Mouse (Mus musculus) limb, embryonic 14.5 days (tissue): ENCODE data around the gene Rpl9. TPM values are rescaled to one million over a fixed set of nuclear protein-coding genes. Genes with fewer than 3 reads are reported as not detected.

ENCODE experiments used
- ATAC-seq: fragments of 200-750 bp; cut with Nextera tagmentation; 2 replicates; pipeline ENCODE4 v1.8.0; 2017; ENCODE audit warnings: low read depth, moderate number of reproducible peaks, moderate TSS enrichment; ENCODE audit not compliant: low FRiP score
- DNase-seq: peaks from one replicate; pipeline ENCODE4 v3.0.0-alpha.2; 2015; ENCODE audit warnings: low spot score
- H3K27ac ChIP-seq: fragments of 300-500 bp; sonication (generic); replicated peaks from 2 replicates; pipeline ENCODE4 v1.5.1; 2014; ENCODE audit warnings: low read depth, mild to moderate bottlenecking, low read length, moderate library complexity, mixed read lengths
- H3K27me3 ChIP-seq: fragments of 300-500 bp; sonication (generic); 2 replicates; pipeline ENCODE4 v1.6.1; 2014; ENCODE audit warnings: low read length, mixed read lengths; ENCODE audit not compliant: control insufficient read depth, insufficient read depth
- H3K36me3 ChIP-seq: fragments of 300-500 bp; sonication (generic); 2 replicates; pipeline ENCODE4 v1.6.1; 2014; ENCODE audit warnings: mild to moderate bottlenecking, low read length, moderate library complexity, mixed read lengths; ENCODE audit not compliant: control insufficient read depth, insufficient read depth
- H3K4me1 ChIP-seq: fragments of 300-500 bp; sonication (generic); 2 replicates; pipeline ENCODE4 v1.6.1; 2014; ENCODE audit warnings: antibody characterized with exemption, low read length, mixed read lengths; ENCODE audit not compliant: control insufficient read depth, insufficient read depth
- H3K4me2 ChIP-seq: fragments of 300-500 bp; sonication (generic); replicated peaks from 2 replicates; pipeline ENCODE4 v1.6.1; 2014; ENCODE audit warnings: low read depth, mild to moderate bottlenecking, low read length, moderate library complexity; ENCODE audit not compliant: severe bottlenecking
- H3K4me3 ChIP-seq: fragments of 300-500 bp; sonication (generic); replicated peaks from 2 replicates; pipeline ENCODE4 v1.5.1; 2014; ENCODE audit warnings: low read length
- H3K9ac ChIP-seq: fragments of 300-500 bp; sonication (generic); 2 replicates; pipeline ENCODE4 v1.6.1; 2014; ENCODE audit warnings: mild to moderate bottlenecking, low read depth, low read length, moderate library complexity; ENCODE audit not compliant: severe bottlenecking
- H3K9me3 ChIP-seq: fragments of 300-500 bp; sonication (generic); 2 replicates; pipeline ENCODE4 v1.6.1; 2016; ENCODE audit warnings: low read length; ENCODE audit not compliant: control insufficient read depth
- POLR2A ChIP-seq: fragments of 200-500 bp; IDR thresholded peaks from 2 replicates; pipeline ENCODE4 v1.8.0; 2012; ENCODE audit warnings: inconsistent platforms, mild to moderate bottlenecking, moderate library complexity, borderline replicate concordance; ENCODE audit not compliant: insufficient read depth, insufficient read length; ENCODE audit errors: extremely low read depth
- WGBS: fragments of 180-500 bp; shearing (Covaris S2); extraction: QIAGEN DNeasy Blood & Tissue Kit; methylation state at CpG from one replicate; pipeline ENCODE4 v1.1.7; 2014; 5-methylcytosine and 5-hydroxymethylcytosine counted together
- polyA plus RNA-seq, 2 experiments: library from polyadenylated mRNA; depleted of rRNA in 1 of 2; stranded (reverse) in 1 of 2; unstranded in 1 of 2; fragments of >200 nt; fragmentation: Nextera tagmentation in 1 of 2; extraction: Ambion mirVana in 1 of 2; gene quantifications; 2 replicates each; pipeline versions ENCODE4 v1.2.1 to v1.2.3; 2012 to 2014

Gene Rpl9
- 912 and 1,134 TPM in 2 replicates for polyA plus RNA-seq (2012; rRNA removed)
- 1,325 and 1,347 TPM in 2 replicates for polyA plus RNA-seq (2014; fragmentation: Nextera tagmentation; extraction: Ambion mirVana)

- Histone ChIP-seq H3K4me3 (peak within 1 kb of the TSS; percentile 99), H3K9ac (peak within 1 kb of the TSS; percentile 99), H3K27ac (peak within 1 kb of the TSS; percentile 90), H3K36me3 (peaks cover 45% of the 10 kb centered on the region), H3K27me3 (no peaks in the 10 kb centered on the region), H3K9me3 (no peaks in the 10 kb centered on the region), H3K4me1 (peaks cover 15% of the 10 kb centered on the region), H3K4me2 (peak within 1 kb of the TSS; percentile 86)
- peak; percentile 79; the same call in 1 of the 2 replicates for TF ChIP-seq POLR2A
- ATAC-seq (peak; percentile 95), DNase-seq (peak; percentile 98)
- WGBS, result under 1% methylated on average over 83 of the region's 83 CpGs
Measured at GRCm38 (mm10) chr5:65390648-65391644, at the start of gene Rpl9, which contains the start of gene Lias. TSS of gene Rpl9 (minus strand) at chr5:65391444. TSS of gene Lias (plus strand) at chr5:65391497.

- DNase-seq, result no peak
- Histone ChIP-seq H3K27me3 (no peaks in the 10 kb centered on the region), H3K4me1 (peaks cover 16% of the 10 kb centered on the region), H3K4me3 (no peak overlapping the region), H3K9me3 (no peaks in the 10 kb centered on the region), H3K27ac (no peak overlapping the region), H3K36me3 (peaks cover 7% of the 10 kb centered on the region; the same call in 1 of the 2 replicates), H3K9ac (no peak overlapping the region), H3K4me2 (no peak overlapping the region)
- no peak for TF ChIP-seq POLR2A
- no peak for ATAC-seq
Measured at GRCm38 (mm10) chr5:65438041-65438440, 46.8 kb upstream of the Rpl9 start.

- Histone ChIP-seq H3K9ac (peak within 1 kb of the TSS; percentile 80), H3K27me3 (no peaks in the 10 kb centered on the region), H3K36me3 (no peaks in the 10 kb centered on the region; the same call in 1 of the 2 replicates), H3K27ac (peak within 1 kb of the TSS; percentile 95), H3K4me3 (peak within 1 kb of the TSS; percentile 76), H3K9me3 (no peaks in the 10 kb centered on the region), H3K4me1 (peaks cover 18% of the 10 kb centered on the region), H3K4me2 (peak within 1 kb of the TSS; percentile 71)
- WGBS, result under 1% methylated on average over 50 of the region's 51 CpGs
- DNase-seq, result peak; percentile 99
- peak; percentile 95; the same call in 1 of the 2 replicates for TF ChIP-seq POLR2A
- ATAC-seq, result peak; percentile 98
Measured at GRCm38 (mm10) chr5:65435806-65436561, 44.7 kb upstream of the Rpl9 start, which contains the start of gene Ugdh. TSS of gene Ugdh (minus strand) at chr5:65435949.

GRCm38 (mm10) chr5:65435363-65435805, 44.1 kb upstream of the Rpl9 start:
- Histone ChIP-seq H3K27me3 (no peaks in the 10 kb centered on the region), H3K4me1 (peaks cover 18% of the 10 kb centered on the region), H3K36me3 (peaks cover 2% of the 10 kb centered on the region; the same call in 1 of the 2 replicates), H3K4me2 (peak overlapping the region; percentile 71), H3K4me3 (peak overlapping the region; percentile 76), H3K9me3 (no peaks in the 10 kb centered on the region), H3K27ac (peak overlapping the region; percentile 95), H3K9ac (peak overlapping the region; percentile 80)
- TF ChIP-seq POLR2A, result peak; percentile 63; the same call in 1 of the 2 replicates
- no peak for ATAC-seq
- DNase-seq, result no peak
- under 1% methylated on average over 41 of the region's 47 CpGs for WGBS
